Mouse (Mus musculus): ENCODE measurements at regions not wholly inside any gene's neighbourhood (a gene's known extent, or its start where the extent isn't known, plus 50 kb on each side); places are given as distances from the start of the nearest gene placed in this dataset.

DNA sequence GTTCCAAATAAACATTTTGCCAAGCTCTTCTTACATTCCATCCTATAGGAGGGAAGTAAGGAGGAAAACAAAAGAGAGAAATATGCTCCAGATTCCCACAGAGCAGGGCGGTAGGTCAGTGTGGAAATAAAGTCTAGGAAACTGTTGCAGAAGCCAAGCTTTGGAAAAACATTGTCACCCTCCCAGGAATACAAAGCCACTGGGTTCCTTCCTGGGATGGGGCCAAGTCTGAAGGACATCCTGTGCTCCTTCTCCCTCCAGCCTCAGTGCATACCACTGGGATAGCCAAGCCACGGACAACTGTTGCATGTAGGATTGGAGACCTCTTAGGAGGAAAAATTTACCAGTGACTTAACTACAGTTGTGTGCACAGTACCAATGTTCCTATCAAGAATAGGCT lies 195.8 kb upstream of the Cdyl start:
- no peak for DNase-seq (ENCODE audit: low spot score in 2 of 2)

GRCm38 (mm10) chr13:35469361-35470198 lies 190.1 kb upstream of the Cdyl start:
- peak in 1 of 2 experiments; percentile 51 for DNase-seq (ENCODE audit: low spot score in 2 of 2)

GRCm38 (mm10) chr13:35478226-35478625 lies 181.4 kb upstream of the Cdyl start:
- DNase-seq (ENCODE audit: low spot score in 2 of 2), result no peak

- DNase-seq (ENCODE audit: low spot score in 2 of 2), result no peak
Observed at GRCm38 (mm10) chr13:35482340-35482739, 177.3 kb upstream of the Cdyl start.

DNA sequence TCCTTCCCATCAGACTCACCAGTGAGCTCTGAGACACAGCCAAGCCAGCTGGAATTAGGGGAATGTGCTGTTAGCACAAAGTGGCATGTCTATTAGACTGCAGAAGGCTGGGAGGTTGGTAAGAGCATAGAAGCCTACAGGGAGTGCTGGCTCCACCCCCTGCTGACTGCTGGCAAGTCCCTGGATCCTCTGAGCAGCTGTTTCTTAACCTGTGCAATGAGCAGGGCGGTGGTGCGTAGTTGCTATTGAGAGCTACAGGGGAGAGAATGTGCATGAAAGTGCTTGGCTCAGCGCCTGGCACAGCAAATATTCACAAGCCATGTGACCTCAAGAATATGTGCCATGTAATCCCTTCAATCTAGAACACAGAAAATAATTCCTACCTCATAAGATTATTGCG lies 173.5 kb upstream of the Cdyl start:
- no peak for DNase-seq (ENCODE audit: low spot score in 2 of 2)

GRCm38 (mm10) chr13:35499776-35500175 lies 159.9 kb upstream of the Cdyl start:
- no peak for DNase-seq (ENCODE audit: low spot score in 2 of 2)

DNA sequence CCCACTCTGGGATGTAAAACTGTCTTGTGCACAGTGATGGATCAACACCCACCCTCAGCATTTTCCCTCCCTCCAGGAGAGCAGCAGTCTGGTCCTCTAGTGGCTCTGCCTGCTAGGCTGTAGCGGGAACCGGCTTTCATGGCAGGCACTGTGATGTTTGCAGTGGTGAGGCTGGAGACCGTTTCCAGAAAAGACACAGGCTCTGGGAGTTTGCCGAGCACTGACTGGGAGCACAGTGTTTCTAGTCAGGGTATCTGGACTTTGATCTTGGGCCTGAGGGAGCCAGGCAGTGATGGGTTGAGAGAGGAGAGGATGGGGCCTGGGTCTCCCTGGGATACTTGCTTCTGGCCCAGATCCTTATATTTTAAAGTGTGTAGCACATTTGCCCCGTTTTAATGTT lies 158.7 kb upstream of the Cdyl start:
- no peak for DNase-seq (ENCODE audit: low spot score in 2 of 2)

DNA sequence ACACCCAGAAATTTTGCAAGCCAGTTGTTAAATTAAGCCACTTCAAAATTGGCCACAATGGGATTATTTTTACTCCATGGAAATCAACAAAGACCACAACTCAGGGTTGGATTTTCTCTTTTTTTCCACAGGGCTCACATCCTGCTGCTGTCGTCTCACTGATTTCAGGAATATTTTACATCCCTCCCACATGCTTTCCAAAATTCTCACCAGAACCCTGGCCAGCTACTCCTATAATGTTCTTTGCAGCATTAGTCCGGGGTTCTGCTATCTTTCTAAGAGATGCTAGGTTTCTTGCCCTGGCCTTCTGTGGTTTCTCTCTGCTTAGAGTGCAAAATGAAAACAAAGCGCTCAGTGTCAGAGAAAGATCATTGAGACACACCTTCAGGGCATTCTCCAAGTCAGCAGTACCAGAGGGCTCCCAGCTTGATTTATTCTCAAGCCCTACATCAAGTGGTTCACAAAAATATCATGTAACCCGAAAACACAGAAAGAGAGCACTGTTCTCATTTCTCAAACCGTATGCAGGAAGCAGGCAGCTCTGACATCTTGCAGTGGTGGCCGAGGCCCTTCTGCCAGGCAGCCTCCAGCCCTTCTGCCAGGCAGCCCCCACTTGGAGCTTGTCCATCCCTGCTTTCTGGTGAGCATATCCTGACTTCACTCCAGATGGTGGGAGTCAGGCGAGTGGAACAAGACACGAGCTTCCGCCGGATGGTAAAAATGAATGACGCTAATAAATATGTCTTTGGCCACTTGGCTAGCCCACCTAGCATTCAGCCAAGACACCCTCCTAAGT lies 158.1 kb upstream of the Cdyl start:
- DNase-seq (ENCODE audit: low spot score in 2 of 2), result peak; percentile 13 to 69

- DNase-seq (ENCODE audit: low spot score in 2 of 2), result peak; percentile 10 to 40
Observed at GRCm38 (mm10) chr13:35502147-35502522, 157.5 kb upstream of the Cdyl start.

GRCm38 (mm10) chr13:35503362-35503821 lies 156.2 kb upstream of the Cdyl start:
- DNase-seq (ENCODE audit: low spot score in 2 of 2), result peak; percentile 31 to 64

GRCm38 (mm10) chr13:35507195-35507594 lies 152.4 kb upstream of the Cdyl start:
- DNase-seq (ENCODE audit: low spot score in 2 of 2), result no peak

DNA sequence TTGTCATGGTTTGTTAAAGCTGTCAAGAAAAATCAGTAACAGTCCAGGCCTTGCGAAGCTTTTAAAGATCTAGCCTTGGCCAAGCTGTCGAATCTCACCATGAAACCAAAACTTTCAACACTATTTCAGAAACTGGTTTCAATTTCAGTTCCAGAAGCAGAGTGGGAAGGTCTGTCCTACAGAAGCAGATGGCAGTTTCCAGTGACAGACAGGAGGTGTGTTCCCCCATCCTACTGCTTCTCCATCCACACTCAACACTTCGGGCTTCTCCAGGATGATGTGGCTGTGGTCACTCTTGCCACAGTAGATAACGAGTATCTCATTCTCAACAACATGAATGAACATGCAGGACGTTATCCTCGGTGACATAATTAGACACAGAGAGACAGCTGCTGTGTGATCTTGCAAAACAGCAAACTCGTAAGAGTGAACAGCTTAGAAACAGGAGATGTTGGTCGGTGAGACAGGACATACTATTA lies 147.6 kb upstream of the Cdyl start:
- DNase-seq (ENCODE audit: low spot score in 2 of 2), result peak in 1 of 2 experiments; percentile 55

DNA sequence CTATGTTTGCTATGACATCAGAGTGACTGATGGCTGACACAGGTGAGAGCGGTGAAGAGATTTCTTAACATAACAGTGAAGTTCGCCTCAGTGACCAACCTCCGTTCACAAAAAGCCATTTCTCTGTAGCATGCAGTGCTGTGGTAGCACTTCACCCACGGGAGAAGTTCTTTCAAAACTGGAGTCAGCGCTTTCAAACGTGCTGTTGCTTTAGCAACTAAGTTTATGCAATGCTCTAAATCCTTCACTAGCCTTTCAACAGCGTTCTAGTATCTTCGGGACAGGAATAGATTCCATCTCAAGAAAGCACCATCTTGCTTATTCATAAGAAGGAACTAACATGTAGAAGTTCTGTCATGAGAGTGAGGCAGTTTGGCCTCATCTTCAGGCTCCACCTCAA lies 146.5 kb upstream of the Cdyl start:
- peak in 1 of 2 experiments; percentile 28 for DNase-seq (ENCODE audit: low spot score in 2 of 2)

- DNase-seq (ENCODE audit: low spot score in 2 of 2), result no peak
Observed at GRCm38 (mm10) chr13:35515291-35515690, 144.3 kb upstream of the Cdyl start.

DNA sequence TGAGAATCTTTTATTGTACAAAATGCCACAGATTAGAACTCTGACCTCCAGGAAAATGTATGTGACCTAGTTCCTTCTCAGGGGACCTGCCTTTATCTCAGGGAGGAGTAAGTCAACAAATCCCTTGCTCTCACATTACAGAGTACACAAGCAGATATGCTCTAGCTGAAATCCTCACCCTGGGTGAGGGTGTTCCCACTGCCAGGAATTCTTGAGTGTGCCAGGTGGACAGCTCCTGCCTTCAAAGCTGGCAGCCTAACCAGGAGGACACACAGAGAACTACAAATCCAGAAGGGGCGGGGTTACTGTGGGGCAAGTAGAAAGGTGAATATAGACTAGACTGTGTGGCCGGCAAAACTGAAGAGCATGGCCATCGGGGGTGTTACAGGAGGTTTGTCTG lies 141.9 kb upstream of the Cdyl start:
- no peak for DNase-seq (ENCODE audit: low spot score in 2 of 2)

DNA sequence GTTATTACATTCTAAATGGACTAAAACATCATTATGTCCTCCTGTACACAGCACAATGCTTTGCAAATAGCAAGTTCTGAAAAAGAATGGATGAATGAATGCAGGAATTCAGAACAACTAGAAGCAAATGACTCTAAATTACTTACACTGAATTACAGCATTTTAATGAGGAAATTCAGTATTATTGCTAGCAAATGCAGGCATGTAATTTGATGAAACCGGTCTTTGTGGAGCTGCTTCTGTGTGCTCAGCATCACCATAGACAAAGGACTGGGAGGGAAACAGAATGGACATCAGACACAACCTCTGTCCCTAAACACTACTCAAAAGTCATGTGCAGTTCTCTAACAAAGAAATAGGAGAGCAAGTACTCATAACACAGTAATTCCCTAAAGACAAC lies 137.4 kb upstream of the Cdyl start:
- DNase-seq (ENCODE audit: low spot score in 2 of 2), result no peak

DNA sequence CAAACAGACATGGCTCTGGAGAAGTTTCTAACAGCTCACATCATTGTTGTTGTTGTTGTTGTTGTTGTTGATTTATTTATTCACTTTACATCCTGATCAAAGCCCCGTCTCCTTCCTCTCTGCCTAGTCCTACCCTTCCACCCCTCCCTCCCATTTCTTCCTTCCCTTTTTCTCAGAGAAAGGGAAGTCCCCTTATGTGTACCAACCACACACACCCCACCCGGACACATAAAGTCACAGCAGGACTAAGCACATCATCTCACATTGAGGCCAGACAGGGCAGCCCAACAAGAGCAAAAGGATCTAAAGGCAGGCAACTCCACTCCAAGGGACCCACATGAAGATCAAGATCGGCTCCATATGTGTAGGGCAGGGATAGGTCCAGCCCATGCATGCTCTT lies 130.1 kb upstream of the Cdyl start:
- no peak for DNase-seq (ENCODE audit: low spot score in 2 of 2)

GRCm38 (mm10) chr13:35537106-35537505 lies 122.5 kb upstream of the Cdyl start:
- DNase-seq (ENCODE audit: low spot score in 2 of 2), result no peak

DNA sequence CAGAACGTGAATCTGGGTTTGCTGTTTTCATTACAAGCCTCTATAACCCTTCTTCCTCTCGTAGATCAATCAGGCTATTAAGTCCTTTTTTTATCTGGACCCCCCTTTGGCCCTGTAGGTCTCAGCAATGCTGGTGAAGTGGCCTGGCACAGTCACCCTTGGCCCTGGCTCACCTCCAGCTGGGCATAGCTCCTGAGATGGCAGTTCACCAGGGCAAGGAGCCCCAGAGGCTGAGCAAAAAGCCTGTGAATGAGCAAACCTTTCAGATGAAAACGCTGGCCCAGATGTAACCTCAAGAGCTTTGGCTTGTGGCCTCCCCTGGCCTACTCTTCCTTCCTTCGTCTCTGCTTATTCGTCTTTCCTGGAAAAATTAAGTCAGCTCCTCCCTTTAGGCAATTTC lies 121.7 kb upstream of the Cdyl start:
- DNase-seq (ENCODE audit: low spot score in 2 of 2), result peak in 1 of 2 experiments; percentile 12

DNA sequence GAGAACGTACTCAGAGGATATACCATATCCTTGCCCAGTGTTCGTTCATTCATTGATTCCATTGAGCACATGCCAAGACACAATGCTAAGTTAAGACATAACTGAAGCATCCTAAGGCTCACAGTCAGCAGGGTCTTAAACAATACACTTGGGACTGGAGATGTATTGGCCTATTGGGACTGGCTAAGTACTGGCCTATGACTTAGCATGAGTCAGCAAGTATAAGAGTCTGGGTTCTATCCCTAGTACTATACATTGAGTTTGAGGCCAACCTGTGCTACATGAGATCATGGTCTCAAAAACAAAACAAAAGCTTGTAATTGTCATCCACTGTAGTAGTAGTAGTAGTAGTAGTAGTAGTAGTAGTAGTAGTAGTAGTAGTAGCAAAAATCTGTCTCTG lies 119.2 kb upstream of the Cdyl start:
- no peak for DNase-seq (ENCODE audit: low spot score in 2 of 2)

DNA sequence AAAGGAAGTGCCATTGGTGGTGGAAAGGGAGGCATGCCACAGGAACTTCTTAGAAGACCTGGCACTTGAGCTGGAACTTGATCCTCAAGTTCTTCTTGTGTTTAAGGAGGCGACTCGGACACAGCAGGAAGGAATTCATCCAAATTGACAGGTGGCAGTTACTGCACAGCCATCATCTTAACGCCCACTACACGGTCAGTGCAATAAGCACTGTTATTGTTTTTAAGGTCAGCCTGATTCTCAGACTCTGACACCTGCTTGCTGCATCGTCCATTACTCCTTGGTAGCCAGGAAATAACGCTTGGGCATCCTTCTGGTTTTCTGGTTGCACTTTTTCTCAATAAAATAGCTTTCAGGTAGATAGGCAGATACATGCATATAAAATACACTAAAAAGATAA lies 118.6 kb upstream of the Cdyl start:
- no peak for DNase-seq (ENCODE audit: low spot score in 2 of 2)

DNA sequence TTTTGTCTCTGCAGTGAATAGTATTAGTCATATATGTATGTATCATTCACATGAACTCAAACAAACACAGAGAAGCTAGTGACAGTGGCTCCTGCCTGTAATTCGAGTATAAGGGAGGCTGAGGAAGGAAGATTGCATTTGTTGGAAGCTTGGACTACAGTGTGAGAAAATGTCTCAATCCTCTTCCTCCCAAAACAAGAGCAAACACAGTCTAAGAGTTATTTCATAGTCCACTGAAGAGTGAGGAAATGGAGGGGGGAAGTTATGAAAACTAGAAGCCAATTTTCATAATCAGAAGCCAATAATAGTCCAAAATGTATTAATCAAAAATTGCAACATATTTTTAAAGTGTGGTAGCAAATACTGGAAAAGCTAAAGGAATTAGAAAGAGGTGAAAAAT lies 95.6 kb upstream of the Cdyl start:
- DNase-seq (ENCODE audit: low spot score in 2 of 2), result no peak
